Mouse (Mus musculus) ES-Bruce4 (cell line): Measurements from ENCODE around the gene Ddx42.

Source experiments
- CTCF ChIP-seq: IDR thresholded peaks from one replicate; pipeline ENCODE4 v1.8.1; 2011; ENCODE audit warnings: low read depth, low read length
- POLR2A ChIP-seq: IDR thresholded peaks from one replicate; pipeline ENCODE4 v1.8.1; 2011; ENCODE audit warnings: low read length; ENCODE audit not compliant: insufficient read depth

GRCm38 (mm10) chr11:106174372-106174771 is 42.4 kb upstream of the Ddx42 start:
- TF ChIP-seq POLR2A (no peak), CTCF (no peak)
